Mouse (Mus musculus): Measurements from ENCODE around the gene Dmbx1.

Dmbx1 gene

DNA sequence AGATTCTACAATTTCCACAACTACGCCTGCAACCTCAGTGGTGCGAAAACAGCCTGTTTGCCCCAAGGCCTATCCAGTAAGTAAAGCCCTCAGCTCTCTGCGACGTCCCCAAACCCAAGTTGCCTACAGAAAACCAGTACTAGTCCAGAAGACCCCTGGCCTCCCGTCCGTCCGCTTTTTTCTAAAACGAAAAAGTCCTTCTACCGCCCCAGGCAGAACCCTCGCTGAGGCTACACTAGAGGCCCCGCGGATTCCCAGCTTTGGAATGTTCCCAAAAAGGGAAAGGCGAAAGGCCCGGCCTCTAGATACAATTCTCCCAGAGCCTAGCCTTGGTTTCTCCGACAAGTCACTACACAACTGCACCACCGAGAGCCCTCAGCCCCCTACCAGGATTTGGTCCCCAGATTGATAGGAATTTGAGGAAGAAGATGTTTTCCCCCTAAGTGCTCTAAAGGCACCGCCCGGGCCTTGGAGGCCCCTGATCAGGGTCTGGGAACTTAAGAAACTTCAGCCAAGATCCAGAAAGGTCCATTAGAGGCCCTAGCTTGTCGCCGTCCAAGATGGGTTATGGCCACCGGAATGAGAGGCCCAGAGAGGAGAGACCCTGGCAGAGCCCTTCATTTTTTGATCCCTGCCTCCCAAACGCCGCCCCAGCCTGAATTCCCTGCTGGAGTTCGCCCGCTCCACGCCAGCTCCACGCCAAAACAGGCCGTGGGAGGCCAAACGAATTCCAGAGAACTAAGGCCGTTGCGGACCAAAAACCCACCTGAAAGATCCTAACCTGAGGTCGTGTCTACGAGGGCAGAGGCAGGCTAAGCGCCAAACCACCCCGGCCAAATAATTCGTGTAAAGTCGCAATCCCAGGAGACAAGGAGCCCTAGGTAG is 1.2 kb downstream of the Dmbx1 start:
- peak; percentile 15 for DNase-seq

DNA sequence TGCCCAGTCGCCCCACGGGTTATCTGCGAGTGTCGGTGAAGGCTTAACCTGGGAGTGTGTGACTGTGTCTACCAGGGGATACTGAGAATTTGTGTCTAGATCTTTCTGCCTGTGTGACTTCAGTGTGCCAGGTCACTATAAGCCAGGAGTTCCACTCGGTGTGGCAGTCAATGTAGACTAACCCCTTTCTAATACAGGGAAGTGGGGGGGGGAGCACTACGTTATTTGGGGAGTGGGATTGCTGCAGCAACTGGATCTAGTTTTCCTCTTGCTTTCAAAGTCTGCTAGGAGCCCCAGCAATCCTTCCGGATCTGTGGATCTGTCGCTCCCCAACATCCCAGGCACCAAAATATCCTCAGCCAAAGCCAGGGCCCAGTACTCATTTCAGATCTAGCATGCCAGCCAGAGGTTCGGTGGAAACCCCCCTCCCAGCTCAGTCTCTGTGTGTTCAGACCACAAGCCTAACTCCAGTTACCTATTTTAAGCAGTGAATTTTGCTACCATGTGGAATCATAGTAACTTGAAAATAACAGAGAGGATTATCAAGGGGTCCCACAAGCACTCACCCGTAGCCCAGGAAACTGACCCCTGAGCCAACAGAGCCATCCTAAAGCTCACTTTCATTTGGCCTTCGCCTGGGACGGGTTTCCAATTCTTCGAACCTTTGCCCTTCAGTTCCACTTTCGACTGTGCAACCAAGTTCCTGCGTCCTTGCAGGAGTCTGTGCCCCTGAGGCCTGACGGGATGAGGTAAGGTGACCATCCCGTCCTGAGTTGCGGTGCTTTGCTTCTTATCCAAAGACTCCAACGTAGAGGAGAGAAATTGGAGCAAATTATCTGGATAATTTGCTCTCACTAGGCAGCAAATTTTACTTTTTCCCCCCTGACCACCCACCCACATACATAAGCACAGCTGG is 2.4 kb downstream of the Dmbx1 start:
- DNase-seq: no peak

DNA sequence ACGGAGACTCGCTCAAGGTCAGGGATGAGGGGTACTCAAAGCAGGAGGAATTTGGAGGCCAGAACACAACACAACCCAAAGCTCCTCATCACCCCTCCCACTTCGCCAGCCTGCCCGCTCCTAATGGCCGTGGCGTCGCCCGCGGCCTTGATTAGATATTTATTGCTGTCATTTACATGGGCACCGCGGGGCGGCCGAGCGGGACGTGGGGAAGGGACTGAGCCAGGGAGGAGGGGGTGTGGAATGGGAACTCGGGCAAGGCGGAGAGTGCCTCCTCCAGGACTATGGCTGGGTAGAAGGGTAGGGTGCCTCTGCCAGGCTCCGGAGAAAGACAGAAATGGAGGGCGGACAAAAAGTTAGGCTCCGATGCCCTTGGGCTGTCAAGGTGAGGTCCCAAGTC is 3.1 kb downstream of the Dmbx1 start:
- no peak for DNase-seq

DNA sequence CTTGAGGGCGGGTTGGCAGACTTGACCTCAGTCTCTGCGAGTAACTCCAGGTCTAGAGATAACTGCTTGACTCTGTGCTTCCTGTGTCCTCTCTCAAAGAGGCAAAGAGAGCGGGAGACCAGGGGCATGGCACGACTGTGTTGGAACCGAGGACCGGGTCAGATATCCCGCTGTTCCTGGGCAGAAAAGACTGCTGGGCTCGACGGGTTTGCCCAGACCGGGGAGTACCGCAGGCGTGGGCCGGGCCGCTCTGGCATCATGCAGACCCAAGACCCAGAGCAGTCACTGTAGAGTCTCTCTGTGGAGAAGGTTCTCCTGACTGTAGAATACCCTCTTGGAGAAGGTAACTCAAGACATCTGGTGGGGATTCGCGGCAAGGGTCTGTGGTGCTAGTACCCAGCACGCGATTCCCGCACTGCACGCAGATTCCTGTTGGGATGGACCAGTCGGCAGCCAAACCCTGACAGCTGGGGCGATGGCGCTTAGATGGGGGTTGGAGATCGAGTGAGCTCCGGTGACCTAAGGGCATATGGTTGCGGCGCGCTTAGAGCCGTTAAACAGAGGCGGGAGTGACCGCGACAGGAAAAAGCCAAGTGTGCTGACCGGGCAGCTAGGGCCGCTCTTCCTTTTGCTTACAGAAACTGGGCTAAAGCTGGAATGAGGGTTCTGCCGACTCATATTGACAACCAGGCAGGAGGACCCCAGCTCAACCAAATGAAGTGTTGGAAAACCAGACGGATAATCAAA is 3.7 kb downstream of the Dmbx1 start:
- no peak for DNase-seq

DNA sequence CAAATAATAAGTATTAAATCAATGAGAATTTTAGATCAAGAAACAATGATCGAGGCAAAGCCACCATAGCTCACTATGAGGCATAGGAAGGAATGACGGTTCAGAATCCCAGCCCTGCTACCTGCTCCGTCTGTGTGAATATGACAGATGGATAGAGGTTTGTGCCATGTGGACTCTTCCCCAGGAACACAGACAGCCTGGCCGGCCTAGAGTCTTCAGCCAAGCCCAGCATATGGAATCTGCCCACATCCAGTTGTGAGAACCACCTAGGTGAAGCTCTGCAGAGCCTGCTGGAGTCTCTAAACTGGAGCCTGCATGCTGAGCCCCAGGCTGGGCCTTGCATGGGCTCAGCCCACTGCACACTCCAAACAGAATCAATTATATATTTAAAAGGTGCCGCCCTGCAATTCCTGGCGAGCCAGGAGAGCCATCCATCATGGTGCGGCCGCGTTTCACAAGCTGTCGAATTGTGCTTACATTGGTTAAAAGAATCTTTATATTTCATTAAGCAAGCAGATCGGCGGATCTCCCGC is 8.1 kb downstream of the Dmbx1 start:
- no peak for DNase-seq

DNA sequence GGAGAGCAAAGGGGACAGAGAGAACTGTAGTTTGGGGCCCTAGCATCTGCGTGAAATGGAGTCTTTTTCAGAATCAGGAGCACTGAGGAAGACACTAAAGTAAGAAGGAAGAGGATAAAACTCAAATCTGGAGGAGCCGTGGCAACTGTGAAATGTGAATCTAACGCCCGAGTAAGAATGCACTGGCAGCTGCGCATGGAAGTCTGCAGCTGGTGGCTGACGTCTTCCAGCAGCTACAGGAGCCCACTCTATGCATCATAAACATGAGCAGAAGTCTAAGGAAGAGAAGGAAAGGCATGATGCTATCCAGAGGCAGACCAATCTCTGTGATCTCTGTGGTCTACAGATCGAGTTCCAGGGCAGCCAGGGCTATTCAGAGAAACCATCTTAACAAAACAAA is 12.1 kb downstream of the Dmbx1 start:
- DNase-seq: no peak

DNA sequence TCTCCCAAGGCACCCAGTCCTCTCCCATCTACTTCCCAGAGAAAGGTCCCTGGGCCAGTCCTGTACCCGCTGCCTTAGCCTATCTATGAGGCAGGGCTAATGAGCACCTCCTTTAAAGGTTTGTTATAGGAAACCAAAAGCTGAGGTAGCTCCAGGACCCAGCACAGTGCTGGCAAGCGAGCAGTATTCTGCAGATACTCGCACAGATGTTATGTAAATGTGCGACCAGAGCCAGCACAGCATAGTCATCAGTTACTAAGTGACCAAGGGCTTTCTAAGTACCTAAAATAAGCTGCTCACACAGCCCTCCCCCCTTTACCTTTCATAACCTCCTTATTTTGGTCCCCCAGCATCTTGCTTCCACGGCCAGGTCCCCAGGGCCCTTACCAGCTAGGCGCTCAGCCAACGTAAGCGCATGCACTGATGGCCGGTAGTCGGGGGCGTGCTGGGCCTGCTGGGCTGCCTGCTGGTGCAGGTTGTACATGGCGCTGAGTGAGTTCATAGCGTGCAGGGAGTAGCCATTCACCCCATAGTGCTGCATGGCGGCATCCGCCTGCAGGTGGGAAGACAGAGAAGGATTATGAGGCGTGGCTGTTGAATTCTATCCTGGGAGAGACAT is 16.4 kb downstream of the Dmbx1 start:
- DNase-seq: no peak

DNA sequence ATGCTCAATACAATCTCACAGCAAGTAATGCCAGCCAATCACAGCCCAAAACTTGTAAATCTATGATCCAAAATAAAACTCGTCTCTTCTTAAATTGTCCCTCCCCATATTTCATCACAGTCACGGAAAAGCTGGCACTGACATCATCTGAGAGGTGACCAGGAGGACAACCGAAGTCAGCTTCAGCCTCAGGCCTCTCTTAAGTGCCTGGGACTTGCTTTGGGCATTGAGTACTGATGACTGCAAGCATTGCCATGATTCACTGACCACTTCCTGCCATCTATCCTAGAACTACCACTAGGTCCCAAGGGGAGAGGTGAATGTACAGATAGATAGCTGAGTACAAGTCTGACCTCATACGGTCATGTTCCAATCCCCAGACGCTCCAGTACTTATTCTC is 17.0 kb downstream of the Dmbx1 start:
- DNase-seq: no peak

DNA sequence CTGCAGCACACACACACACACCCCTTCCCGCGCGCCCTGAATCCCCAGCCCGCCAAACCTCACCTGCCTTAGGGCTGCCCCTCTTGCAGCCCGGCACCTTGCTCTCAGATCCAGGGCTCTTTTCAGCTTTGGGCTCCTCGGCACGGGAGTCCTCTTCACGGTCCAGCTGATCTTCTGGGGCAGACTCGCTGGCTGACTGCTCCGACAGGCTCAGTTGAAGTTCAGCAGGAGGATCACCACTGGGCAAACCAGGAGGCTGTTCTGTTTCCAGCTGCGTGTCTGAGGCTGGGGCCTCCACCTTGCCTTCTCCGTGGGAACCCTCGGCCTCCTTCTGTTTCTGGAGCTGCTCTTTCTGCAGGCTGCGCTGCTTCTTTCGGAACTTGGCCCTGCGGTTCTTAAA is 19.8 kb downstream of the Dmbx1 start:
- no peak for DNase-seq

DNA sequence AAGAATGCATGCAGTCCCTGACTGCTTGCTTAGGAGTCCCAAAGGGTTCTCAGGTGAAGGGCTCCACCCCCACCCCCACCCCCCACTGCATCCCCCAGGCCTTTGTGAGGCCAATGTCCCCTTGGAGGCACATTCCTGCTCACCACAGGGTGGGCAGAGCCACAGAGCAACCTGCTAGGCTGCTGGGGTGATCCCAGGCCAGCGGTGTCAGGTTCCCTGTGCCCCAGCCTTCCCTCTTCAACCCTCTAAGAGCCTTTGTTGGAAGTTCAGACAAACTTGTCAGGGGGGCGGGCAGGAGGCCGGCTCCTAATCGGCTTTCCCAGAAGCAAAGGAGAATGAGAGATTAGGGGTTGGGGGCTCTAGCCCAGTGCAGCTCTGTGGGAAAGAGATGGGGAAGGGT is 28.1 kb downstream of the Dmbx1 start:
- DNase-seq: no peak

DNA sequence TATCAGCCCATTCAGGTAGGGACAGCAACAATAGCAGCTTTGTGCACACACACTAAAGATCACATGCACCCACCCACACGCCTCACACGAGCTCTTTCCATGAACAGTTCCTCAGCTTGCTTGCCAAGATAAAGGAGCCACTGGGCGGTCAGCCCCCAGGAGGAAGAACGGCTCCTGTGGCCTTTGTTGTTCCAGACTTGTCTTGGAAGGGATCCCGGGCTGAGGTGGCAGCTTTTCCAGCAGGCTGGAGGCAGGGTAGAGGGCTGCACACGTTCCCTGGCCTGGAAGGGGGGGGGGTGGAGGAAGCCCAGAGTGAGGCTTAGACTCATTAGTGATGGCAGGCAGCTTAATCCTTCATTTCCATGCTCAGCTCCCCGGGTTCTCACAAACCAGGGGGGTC is 31.1 kb downstream of the Dmbx1 start:
- no peak for DNase-seq

DNA sequence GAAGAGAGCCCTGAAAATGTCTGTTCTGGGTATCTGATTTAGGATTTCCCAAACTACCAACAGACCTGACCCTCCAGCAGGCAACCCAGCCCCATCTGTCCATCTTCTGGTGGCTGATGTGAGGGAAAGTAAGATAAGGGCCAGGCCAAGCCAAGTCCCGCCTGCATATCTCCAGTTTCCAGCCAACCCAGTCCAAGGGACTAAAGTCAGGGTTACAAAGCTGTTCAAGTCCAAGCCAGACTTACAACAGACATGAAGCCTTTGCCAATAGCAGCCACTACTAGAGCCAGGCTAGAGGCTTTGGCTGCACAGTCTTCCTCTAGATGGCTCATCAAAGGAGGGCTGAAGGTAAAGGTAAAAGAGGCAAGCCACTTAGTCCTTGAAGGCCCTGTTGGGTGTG is 31.7 kb downstream of the Dmbx1 start:
- no peak for DNase-seq

DNA sequence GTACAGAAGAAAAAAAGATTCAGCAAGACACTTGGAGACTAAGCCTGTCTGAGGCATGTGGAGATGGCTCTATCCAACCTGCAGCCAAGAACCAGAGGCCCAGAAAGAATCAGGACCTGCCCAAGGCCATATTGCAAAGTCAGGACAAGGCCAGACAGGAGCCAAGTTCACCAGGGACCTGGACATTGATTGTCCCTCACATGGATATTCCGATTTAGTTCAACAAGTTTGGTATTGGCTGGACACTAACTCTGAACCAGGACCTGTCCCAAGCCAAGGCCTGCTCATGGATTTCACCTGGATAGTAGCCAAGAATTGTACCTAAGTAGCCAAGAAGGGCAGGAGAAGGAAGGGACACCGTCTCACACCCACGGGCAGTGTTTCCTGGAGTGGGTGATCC is 32.9 kb downstream of the Dmbx1 start:
- DNase-seq: no peak

DNA sequence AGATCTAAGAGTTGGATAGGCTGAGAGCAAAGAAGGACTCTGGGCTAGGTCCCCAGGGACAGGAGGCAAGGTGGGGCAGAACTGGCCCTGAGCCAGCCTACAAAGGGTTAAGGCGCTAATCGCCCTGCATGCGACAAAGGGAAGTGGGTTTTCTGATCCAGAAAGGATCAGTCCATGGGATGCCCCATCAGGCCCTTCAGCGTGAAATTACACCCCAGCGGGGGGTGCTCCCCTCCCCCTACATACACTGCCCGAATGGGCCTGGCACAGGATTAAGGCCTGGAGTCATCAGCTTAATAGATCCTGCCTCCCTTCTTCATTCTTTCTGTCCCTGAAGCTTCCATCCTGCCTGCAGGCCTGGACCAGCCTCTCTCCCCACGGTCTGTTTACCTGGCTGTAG is 34.0 kb downstream of the Dmbx1 start:
- DNase-seq: no peak

DNA sequence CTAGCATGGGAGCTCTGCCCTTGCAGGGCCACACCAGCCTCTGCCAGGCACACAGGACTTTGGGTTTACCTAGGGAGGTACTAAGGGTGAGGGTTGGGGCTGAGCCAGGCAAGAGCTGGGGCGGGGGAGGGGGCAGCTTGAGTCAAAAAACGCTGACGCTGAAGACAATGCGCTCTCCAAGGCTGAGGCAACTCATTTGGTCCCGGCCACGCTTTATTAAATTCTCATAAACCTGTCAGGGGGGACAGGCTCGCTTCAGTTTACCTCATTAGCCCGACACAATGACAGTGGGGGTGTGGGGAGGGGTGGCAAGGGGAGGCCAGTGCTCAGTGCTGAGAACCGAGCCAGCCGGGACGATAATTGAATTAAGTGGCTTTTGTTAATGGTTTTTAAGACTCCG is 35.4 kb downstream of the Dmbx1 start:
- no peak for DNase-seq

DNA sequence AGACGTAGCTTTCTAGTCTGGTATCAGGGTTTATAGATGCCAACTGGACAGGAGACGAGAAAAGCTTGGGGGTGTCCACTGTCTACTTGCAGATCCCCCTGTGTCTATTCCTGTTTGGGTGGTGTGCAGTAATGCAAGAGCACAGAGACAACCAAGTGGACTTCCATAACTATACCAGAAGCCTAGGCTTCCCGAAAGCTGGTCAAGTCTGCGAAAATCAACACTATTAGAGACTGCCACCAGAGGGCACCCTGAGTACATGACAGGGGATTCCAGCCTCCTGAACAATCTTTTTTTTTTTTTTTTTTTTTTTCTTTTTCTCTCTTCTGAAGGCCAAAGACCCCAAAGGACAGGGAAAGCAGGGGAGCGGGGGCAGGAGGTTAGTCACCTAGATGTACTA is 36.9 kb downstream of the Dmbx1 start:
- peak; percentile 89 for DNase-seq

DNA sequence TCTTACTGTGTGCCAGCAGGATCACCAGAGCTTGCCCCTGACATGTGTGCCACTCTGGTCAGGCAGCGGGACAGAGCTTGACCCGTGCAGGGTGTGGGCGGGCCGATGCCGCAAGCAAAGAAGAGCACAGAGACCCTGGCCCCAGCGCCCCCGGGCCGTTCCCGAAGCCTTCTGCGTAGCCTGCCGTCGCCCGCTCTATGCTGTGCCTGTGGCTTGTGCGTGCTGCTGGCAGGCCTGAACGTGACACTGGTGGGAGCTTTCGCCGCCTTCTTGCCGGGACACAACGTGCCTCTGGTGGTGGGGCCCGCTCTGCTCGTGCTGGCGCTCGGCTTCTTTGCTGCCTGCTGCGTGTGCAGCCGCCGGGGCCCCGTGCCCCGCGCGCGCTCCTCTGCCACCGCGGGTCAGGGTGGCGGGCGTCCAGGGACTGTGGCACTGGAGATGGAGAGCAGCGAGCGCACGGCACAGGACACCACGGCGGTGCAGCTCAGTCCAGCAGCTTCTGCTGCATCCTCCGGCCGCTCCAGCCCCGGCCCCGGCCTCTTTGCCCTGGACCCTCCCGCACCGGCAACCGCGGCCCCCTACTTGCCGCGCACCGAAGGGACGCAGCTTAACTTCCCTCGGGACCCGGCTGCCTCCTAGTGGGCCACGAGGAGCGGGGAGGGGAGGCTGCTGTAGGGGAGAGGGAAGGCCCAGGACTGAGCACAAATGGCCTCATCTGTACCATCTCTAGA is 41.7 kb downstream of the Dmbx1 start:
- peak; percentile 34 for DNase-seq

DNA sequence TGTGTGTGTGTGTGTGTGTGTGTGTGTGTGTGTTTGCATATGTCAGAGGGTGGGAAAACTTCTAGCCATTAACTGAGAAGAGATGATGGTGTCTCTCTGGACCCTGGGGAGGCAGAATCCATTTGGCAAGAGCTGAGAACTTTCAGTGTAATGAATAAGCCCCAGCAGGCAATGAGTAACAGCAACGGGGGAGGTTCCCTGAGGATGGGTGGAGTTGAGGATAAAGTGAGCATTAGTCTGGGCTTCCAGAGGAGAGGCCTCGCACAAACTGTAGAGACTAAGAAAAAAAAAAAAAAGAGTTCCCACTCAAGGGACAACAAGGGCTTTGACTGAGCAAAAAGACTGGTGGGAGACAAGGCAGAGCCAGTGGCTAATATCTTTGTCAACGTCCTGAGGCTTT is 45.4 kb downstream of the Dmbx1 start:
- DNase-seq: no peak

DNA sequence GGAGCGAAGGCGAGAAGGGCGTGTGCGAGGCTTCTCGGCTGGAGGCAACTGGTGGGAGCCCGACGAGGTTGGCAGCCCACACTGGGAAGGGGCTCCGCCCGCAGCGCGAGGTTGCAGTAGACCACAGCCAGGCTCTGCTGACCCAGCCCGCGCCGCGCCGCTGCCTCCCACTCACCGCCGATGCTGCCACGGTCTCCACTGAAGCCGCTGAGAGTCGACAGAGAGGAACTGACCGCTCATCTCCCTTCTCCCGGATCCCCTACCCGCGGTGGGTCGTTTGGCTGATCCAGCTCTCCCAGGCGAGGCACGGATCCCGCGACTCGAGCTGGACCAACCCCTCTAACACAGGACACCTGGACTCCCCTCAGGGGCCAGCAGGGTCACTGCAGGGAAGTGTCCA is 49.2 kb downstream of the Dmbx1 start, which contains the start of gene 6430628N08Rik:
6430628N08Rik (plus strand) TSS at position 113 of the 400 bp plus-strand sequence.
- no peak for DNase-seq

DNA sequence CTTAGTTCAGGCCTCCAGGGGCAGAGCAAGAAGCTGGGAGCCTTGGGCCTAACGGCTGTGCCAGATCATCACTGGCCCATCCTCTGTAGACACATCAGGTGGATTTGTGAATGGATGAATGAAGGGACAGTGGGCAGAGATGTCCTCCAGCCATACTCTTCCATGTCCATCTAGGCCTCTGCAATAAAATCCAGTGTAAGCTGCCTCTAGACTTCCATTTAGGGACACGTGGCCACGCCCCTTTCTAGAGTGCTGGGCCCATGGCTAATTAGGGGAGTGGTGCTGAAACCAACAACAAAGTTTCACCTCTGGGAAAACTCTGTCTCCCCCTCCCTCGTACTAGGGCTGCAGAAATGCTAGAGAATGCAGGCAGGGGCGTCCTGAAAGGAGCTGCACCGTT is 49.7 kb downstream of the Dmbx1 start:
- no peak for DNase-seq

DNA sequence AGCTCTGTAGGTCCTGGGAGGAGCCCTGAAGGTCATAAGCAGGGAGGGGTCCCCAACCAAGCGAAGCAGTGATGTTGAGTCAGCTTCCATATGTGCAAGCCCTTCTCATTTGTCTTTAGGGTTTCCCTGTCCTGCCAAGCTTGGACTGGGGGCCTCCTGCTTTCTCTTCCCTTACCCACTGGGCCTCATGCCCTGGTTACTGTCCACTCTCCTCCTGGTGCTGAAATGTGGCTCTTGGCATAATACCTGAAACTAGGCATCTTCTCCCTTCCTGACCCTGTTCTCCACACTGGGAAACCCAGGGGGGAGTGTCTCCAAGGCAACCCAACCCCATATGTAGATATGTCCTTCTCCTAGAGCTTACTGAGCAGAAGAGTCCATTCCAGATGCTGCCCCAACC is 52.9 kb downstream of the Dmbx1 start:
- DNase-seq: no peak

DNA sequence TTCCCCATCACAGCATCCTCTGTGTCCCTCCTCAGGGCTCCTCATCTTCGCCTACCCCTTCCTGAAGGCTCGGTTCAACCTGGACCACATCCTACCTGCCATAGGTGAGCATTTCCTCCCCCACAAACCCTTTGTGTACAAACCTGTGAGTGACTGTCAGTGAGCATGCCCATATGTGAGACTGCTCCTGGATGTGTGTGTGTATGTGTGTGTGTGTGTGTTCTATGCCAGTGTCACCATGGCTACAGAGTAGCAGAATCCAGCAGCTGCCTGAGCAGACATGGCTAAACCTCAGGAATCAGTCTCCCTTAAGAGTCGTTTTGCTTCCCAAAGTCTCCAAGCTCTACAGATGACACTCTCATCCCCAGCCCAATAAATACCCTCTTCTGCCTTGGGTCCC is 53.9 kb downstream of the Dmbx1 start:
- peak; percentile 34 for DNase-seq

Measured in right cerebral cortex, postnatal 14 days (tissue).